Mouse (Mus musculus): Measurements from ENCODE around the gene H2al2a. TPM values are rescaled to one million over a fixed set of nuclear protein-coding genes. Genes with fewer than 3 reads are reported as not detected.

Gene H2al2a
- polyA plus RNA-seq, 1 experiment from 2014 or later = not detected

DNA sequence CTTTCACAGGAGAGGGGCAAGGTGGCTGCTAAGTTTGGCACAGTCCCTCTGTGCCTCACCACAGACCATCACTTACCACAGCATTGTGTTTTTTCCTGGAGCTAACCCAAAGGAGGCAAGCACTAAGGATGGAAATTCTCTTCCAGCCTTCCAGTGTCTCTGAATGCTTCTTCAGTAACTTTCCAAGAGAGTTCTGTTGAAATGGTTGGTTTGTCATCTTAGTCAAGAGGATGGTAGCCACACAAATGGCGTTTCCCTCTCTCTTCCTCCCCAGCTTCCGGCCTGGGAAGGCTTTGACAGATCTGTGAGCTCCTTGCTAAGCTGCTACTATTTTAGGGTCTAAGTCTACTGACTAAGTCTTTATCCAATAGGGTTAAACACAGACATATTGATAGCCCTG lies 40.7 kb upstream of the H2al2a start, which contains the start of gene A930004D18Rik:
Gene A930004D18Rik, minus strand, starts transcription at position 247 of the 400 bp plus-strand sequence.
- TF ChIP-seq CTCF (IDR thresholded peaks at IDR 0.05) = no peak
- no peak for ATAC-seq
- no peaks in the 10 kb centered on the region for H3K27me3 ChIP-seq
- POLR2A ChIA-PET = interaction anchor here (1.1 kb wide), 1 partner anchor 125 kb away, joined by 3 read pairs; no protein-coding TSS in a partner anchor
- CTCF ChIA-PET = interaction anchor here (1.0 to 2.6 kb wide), 2 partner anchors 12 to 23 kb away, joined by 4 to 11 read pairs; partner anchors contain the start of gene Skida1
- no peak for DNase-seq (ENCODE audit: low read depth, low spot score)
- in situ Hi-C loops (cut with MboI; ENCODE audit: low pct_unique_long_range_greater_than_20kb) = loop anchor here (5.0 kb wide), 1 partner anchor 60 kb away; no protein-coding TSS in a partner anchor

DNA sequence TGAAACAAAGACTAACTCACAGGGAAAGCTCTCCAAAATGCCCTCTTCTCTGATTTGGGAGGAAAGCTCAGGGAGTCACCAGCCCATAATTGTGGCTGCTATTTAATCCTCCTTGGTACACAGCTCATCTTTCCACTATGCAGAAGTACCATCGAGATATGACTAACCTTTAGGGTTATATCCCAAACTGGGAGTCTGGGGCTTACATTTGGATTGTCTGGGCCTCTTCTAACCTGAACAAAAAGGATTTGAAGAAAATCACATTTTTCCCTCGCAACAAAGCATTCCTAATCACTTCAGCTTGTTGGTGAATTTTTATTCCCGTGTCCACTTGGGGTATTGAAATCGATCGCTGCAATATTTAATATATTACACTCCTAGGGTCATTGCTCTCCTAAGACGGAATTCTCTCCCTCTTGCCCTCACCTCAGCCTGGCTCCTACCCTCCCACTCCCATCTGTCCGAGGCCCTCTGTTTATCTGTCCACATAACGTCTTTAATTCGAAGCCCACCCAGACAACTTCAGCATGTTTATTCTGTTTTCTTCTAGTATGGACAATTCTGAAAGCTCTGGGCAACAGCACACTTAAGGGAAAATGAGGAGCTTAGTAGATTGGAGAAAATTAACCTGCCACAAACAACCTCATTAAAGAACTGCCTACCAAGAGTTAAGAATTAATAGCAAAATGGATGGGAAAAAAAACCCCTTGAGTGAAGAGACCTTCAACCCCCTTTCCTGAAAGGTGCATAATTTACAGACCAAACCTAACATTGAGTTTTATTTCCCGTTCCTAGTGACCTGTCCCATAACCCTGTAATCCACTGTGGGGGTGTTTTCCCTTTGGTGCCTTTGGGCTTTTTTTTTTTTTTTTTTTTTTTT lies 37.9 kb upstream of the H2al2a start:
- no peak for TF ChIP-seq CTCF (IDR thresholded peaks at IDR 0.05)
- in situ Hi-C loops (cut with MboI; ENCODE audit: low pct_unique_long_range_greater_than_20kb) = loop anchor here (5.0 kb wide), 1 partner anchor 63 kb away; no protein-coding TSS in a partner anchor
- no peaks in the 10 kb centered on the region for H3K27me3 ChIP-seq
- POLR2A ChIA-PET = no interaction called here
- CTCF ChIA-PET = interaction anchor here (1.2 kb wide), 1 partner anchor 12 kb away, joined by 3 read pairs; no protein-coding TSS in a partner anchor
- no peak for ATAC-seq
- no peak for DNase-seq (ENCODE audit: low read depth, low spot score)

DNA sequence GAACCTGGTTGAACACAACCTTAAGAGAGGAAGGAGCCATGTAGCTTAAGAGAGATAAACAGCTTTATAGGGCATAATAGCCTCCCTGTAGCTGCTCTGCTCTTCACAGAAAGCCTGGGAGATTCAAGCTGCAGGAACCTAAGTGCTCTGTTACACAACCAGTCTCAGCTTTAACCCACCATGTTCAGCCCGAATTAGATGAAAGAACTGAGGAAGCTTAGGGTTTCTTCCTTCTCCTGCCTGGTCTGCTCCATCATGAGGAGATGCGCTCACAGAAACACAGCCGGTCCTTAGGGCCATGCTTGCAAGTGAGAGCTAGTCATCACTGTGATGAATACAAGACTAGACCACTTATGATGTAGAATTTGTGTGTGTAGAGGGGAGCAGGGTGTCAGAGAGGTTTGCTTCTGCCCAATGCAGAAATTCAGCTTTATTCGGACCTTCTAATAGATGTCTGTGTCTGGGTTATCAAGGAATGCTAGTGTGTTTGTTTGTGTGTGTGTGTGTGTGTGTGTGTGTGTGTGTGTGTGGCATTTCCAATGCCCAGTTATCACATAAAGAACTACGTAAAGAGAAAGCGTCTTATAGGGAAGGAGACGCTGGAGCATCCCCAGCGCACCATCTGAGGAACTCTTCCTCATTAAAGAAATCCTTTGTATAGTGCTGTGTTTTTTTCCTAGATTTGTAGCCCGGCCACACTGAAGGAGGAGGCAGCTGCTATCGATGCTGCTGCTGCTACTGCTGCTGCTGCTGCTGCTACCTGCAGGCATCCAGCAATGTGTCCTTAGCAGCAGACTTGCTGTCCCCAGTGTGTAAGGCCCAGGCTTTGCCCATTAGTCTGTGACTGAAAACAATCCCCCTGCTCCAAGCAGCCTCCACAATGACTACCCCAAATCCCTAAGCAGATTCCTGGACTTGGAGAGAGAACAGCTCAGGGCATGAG lies 36.7 kb upstream of the H2al2a start:
- DNase-seq (ENCODE audit: low read depth, low spot score) (no peak), ATAC-seq (no peak)
- H3K27me3 ChIP-seq = no peaks in the 10 kb centered on the region
- in situ Hi-C loops (cut with MboI; ENCODE audit: low pct_unique_long_range_greater_than_20kb) = no loop called here
- CTCF ChIA-PET = interaction anchor here (0.9 to 1.2 kb wide), 2 partner anchors 10 to 14 kb away, joined by 3 read pairs; no protein-coding TSS in a partner anchor
- POLR2A ChIA-PET = interaction anchor here (0.6 to 1.7 kb wide), 3 partner anchors 11 to 1720 kb away, joined by 3 to 5 read pairs (median 4); no protein-coding TSS in a partner anchor
- TF ChIP-seq CTCF (IDR thresholded peaks at IDR 0.05) = no peak

DNA sequence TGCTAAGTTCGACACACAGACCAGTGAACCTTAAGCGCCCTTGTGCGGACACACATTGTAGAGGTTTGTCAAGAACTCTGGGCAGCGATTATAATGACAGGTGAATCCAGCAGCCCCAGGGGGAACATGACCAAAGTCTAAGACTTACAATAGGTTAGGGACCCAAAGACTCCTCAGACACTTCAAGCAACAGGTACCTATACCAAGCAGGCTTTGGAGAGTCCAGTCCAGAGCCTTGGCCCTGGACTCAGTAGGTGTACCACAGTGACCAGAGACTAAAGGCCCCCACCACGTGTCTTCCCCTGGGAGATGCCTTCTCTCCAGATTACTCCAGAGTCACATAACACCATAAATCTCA lies 35.8 kb upstream of the H2al2a start:
- TF ChIP-seq CTCF (IDR thresholded peaks at IDR 0.05) = no peak
- ChIA-PET CTCF (no interaction called here), POLR2A (interaction anchor here (1.7 kb wide), 1 partner anchor 12 kb away, joined by 5 read pairs; no protein-coding TSS in a partner anchor)
- DNase-seq (ENCODE audit: low read depth, low spot score) (no peak), ATAC-seq (no peak)
- in situ Hi-C loops (cut with MboI; ENCODE audit: low pct_unique_long_range_greater_than_20kb) = no loop called here
- H3K27me3 ChIP-seq = no peaks in the 10 kb centered on the region

DNA sequence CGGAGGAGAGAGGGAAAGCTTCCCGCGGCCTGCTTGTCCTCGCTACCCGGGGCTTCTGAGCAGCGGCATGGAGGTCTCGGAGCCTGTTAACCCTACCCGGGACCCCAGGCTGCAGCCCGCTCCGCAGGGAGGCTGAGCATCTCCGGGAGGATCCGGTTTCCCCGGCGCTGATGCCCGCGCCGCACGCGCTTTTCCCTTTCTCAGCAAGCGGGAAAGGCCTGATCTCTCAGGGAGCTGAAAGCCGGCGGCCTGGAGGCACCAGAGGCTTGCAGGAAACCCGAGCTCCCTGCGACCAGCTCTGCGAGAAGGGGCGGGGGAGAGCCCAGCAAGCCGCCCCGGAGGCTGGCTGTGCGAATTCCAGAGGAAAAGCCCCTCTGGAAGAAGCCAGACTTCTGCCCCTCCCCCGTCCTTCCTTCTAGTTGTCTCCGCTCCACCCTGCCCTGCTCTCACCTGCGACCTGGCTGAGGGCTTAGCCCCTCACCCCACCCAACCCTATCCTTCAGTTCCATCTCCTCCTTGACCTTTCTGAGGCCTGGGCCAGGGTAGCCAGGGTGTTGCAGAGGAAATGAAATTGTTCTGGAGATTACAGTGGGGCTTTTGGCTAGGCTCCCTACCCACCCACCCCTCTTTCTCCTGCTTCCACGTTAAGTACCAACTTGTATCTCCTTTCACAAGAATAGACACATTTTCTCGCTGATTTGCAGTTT lies 35.2 kb upstream of the H2al2a start:
- in situ Hi-C loops (cut with MboI; ENCODE audit: low pct_unique_long_range_greater_than_20kb) = no loop called here
- DNase-seq (ENCODE audit: low read depth, low spot score) (no peak), ATAC-seq (no peak)
- TF ChIP-seq CTCF (IDR thresholded peaks at IDR 0.05) = no peak
- no peaks in the 10 kb centered on the region for H3K27me3 ChIP-seq
- CTCF ChIA-PET = interaction anchor here (1.6 kb wide), 1 partner anchor 14 kb away, joined by 3 read pairs; no protein-coding TSS in a partner anchor
- POLR2A ChIA-PET = interaction anchor here (0.7 to 1.7 kb wide), 2 partner anchors 13 to 801 kb away, joined by 3 to 5 read pairs; no protein-coding TSS in a partner anchor

DNA sequence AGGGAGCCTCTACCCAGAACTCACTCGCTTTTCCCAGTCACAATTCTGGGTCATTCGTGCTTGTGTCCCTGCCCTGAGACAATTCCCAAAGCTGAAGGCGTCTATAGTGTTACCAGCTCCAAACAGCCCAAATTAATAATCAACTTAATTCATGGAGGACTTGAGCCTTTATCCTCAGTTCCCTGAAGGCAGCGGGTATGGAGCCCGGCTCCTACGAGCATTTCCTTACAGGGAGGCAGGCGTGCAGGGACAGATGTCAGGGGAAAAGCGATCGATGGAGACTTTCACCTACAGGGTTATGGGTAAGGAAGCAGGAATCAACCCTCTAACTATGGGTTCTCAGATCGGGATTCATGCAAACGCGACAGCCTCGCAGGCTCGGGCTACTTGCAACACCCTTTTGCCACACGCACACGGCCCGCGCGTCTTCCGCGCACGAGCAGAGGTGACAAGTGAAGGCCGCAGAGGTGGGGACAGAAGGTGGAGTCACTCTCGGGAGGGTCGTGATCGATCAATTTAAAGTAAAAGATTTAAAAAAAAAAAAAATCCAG lies 34.6 kb upstream of the H2al2a start:
- CTCF ChIA-PET = interaction anchor here (1.6 kb wide), 1 partner anchor 14 kb away, joined by 3 read pairs; no protein-coding TSS in a partner anchor
- ATAC-seq (no peak), DNase-seq (ENCODE audit: low read depth, low spot score) (no peak)
- in situ Hi-C loops (cut with MboI; ENCODE audit: low pct_unique_long_range_greater_than_20kb) = no loop called here
- H3K27me3 ChIP-seq = no peaks in the 10 kb centered on the region
- no peak for TF ChIP-seq CTCF (IDR thresholded peaks at IDR 0.05)
- POLR2A ChIA-PET = interaction anchor here (0.7 kb wide), 2 partner anchors 802 to 1509 kb away, joined by 3 to 4 read pairs; no protein-coding TSS in a partner anchor

DNA sequence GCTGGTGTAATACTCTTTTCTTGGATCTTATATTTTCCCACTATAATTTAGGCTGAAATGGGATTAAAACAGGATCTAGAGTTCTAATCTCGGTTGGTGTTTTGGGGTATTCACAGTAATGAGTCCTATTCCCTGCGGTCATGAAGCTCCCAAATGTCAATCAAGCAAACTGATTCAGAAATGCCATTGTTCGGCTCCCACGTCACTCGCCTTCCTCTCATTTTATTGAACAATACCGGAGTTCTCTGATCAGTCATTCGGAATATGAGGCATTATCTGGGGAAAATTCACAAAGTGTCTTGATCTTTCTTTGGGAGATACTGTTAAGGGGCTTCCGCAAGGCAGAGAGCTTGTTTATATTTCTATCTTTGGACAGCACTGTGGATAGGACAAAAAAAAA lies 33.8 kb upstream of the H2al2a start:
- ATAC-seq (no peak), DNase-seq (ENCODE audit: low read depth, low spot score) (no peak)
- POLR2A ChIA-PET = interaction anchor here (0.6 to 3.5 kb wide), 3 partner anchors 16 to 1510 kb away, joined by 4 to 22 read pairs (median 4); no protein-coding TSS in a partner anchor
- no peak for TF ChIP-seq CTCF (IDR thresholded peaks at IDR 0.05)
- H3K27me3 ChIP-seq = no peaks in the 10 kb centered on the region
- CTCF ChIA-PET = interaction anchor here (1.6 kb wide), 1 partner anchor 15 kb away, joined by 3 read pairs; no protein-coding TSS in a partner anchor
- in situ Hi-C loops (cut with MboI; ENCODE audit: low pct_unique_long_range_greater_than_20kb) = no loop called here

DNA sequence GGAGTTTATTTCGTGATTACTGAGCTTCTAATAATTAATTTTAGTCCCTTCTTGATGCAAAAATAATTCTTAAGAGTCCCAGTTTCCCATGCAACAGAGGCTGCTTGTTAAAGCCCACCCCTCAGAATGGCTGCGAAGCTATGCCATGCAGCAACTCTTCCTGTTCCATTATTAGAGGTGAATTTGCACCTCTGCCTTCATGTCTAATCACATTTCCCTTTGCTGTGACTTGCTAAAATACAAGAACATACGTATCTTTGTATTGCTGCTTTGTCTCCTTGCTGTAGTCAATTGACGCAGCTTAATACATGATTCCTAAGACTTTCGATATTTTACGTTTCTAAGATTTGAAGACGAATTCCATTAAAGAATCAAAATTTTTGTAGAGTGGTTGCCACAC lies 32.9 kb upstream of the H2al2a start:
- CTCF ChIA-PET = no interaction called here
- POLR2A ChIA-PET = interaction anchor here (2.5 to 3.5 kb wide), 2 partner anchors 17 to 27 kb away, joined by 18 to 22 read pairs; no protein-coding TSS in a partner anchor

More for the DNA sequence above, 32.9 kb upstream of the H2al2a start:
- DNase-seq (ENCODE audit: low read depth, low spot score) (no peak), ATAC-seq (no peak)
- H3K27me3 ChIP-seq = no peaks in the 10 kb centered on the region
- no peak for TF ChIP-seq CTCF (IDR thresholded peaks at IDR 0.05)
- in situ Hi-C loops (cut with MboI; ENCODE audit: low pct_unique_long_range_greater_than_20kb) = loop anchor here (5.0 to 10.0 kb wide), 3 partner anchors 173 to 1245 kb away; no protein-coding TSS in a partner anchor
